In genomic region chr17:17293932-17294534, GRCm38 (mm10) we compare ENCODE assay signal across 8 mouse cellular contexts.
A peak's percentile ranks its signal among the peaks of the same experiment; 100 is the strongest.
DNase-seq lines count a peak whose midpoint lies in the region; ATAC-seq lines count a peak whose summit lies in the region.
"Not testable (repeated sequence)": the region's sequence is repeated elsewhere in the genome, so short reads cannot be mapped to it uniquely, and the experiment has no call there.

No protein-coding gene starts in this region.

- WGBS in hindbrain, embryonic 14.5 days, result under 1% methylated on average over 13 of the region's 13 CpGs

- not testable (repeated sequence) for H3K36me3 ChIP-seq in hindbrain, embryonic 14.5 days (replicated peaks; ENCODE audit: control insufficient read depth, insufficient read depth)

- peak overlapping the region; percentile 53 for H3K27ac ChIP-seq in hindbrain, embryonic 14.5 days

- H3K4me3 ChIP-seq in hindbrain, embryonic 14.5 days (replicated peaks; ENCODE audit: low read length), result peak overlapping the region; percentile 40

- peak overlapping the region; percentile 53 for H3K4me2 ChIP-seq in hindbrain, embryonic 14.5 days (replicated peaks)

- peak; percentile 100 for ATAC-seq in hindbrain, embryonic 14.5 days (ENCODE audit: low FRiP score)

- peak; percentile 95 for DNase-seq in R1 (ENCODE audit: low read depth, low spot score)
- DNase-seq in cerebellum, postnatal 25 days, result peak; percentile 85 to 88
- DNase-seq in frontal cortex, postnatal 25 days (ENCODE audit: low spot score in 2 of 2), result peak; percentile 69 to 81
- peak; percentile 86 for DNase-seq in hindbrain, embryonic 14.5 days (ENCODE audit: low spot score)
- peak; percentile 87 to 90 for DNase-seq in layer of hippocampus, postnatal 36 days
- peak; percentile 96 for DNase-seq in lung, postnatal 36 days
- DNase-seq in retina, postnatal 1 day, result peak; percentile 96
- peak; percentile 78 to 87 for DNase-seq in urinary bladder, adult 18-20 months (ENCODE audit: low spot score in 2 of 2)

- H3K4me1 ChIP-seq in hindbrain, embryonic 14.5 days (replicated peaks; ENCODE audit: control insufficient read depth, insufficient read depth, low read length), result not testable (repeated sequence)

- H3K27me3 ChIP-seq in hindbrain, embryonic 14.5 days (ENCODE audit: control insufficient read depth, insufficient read depth, low read length), result not testable (repeated sequence)

- H3K9ac ChIP-seq in hindbrain, embryonic 14.5 days, result peak overlapping the region; percentile 49

- not testable (repeated sequence) for H3K9me3 ChIP-seq in hindbrain, embryonic 14.5 days (ENCODE audit: control insufficient read depth, low read length)

Comparison
In these comparisons a context has a peak if more than half of its experiments do, and no peak if none do; other contexts are left out.
1. Peak in every context shown above with its lines: DNase-seq, ATAC-seq, H3K4me3 ChIP-seq and H3K27ac ChIP-seq.